Mouse (Mus musculus): Measurements from ENCODE around the gene Polr2i.
"Not testable (repeated sequence)": the region's sequence is repeated elsewhere in the genome, so short reads cannot be mapped to it uniquely, and the experiment has no call there.

Polr2i gene

GRCm38 (mm10) chr7:30231669-30232454 is at the start of gene Polr2i, which contains the start of gene Tbcb:
Polr2i (plus strand) TSS chr7:30231948.
Tbcb (minus strand) TSS chr7:30232272.
- DNase-seq (ENCODE audit: low spot score) = peak; percentile 97

- not testable (repeated sequence) for DNase-seq (ENCODE audit: low spot score)
Measured at GRCm38 (mm10) chr7:30183189-30183588, 48.6 kb upstream of the Polr2i start.

GRCm38 (mm10) chr7:30183879-30184289 is 47.9 kb upstream of the Polr2i start, which contains the start of gene Cox7a1:
Cox7a1 (plus strand) TSS chr7:30184144.
- peak; percentile 77 for DNase-seq (ENCODE audit: low spot score)

- DNase-seq (ENCODE audit: low spot score) = no peak
Measured at GRCm38 (mm10) chr7:30184641-30185348, 47.0 kb upstream of the Polr2i start.

GRCm38 (mm10) chr7:30188344-30189115 is 43.2 kb upstream of the Polr2i start:
- DNase-seq (ENCODE audit: low spot score) = no peak

GRCm38 (mm10) chr7:30189116-30189491 is 42.6 kb upstream of the Polr2i start:
- DNase-seq (ENCODE audit: low spot score) = no peak

- DNase-seq (ENCODE audit: low spot score) = no peak
Measured at GRCm38 (mm10) chr7:30192088-30192487, 39.7 kb upstream of the Polr2i start.

- no peak for DNase-seq (ENCODE audit: low spot score)
Measured at GRCm38 (mm10) chr7:30193013-30193412, 38.7 kb upstream of the Polr2i start.

GRCm38 (mm10) chr7:30193581-30194100 is 38.1 kb upstream of the Polr2i start:
- DNase-seq (ENCODE audit: low spot score) = peak; percentile 79

- no peak for DNase-seq (ENCODE audit: low spot score)
Measured at GRCm38 (mm10) chr7:30194101-30194831, 37.5 kb upstream of the Polr2i start.

- DNase-seq (ENCODE audit: low spot score) = peak; percentile 94
Measured at GRCm38 (mm10) chr7:30194884-30195283, 36.9 kb upstream of the Polr2i start.

- no peak for DNase-seq (ENCODE audit: low spot score)
Measured at GRCm38 (mm10) chr7:30195461-30195860, 36.3 kb upstream of the Polr2i start.

- DNase-seq (ENCODE audit: low spot score) = no peak
Measured at GRCm38 (mm10) chr7:30196171-30196570, 35.6 kb upstream of the Polr2i start.

GRCm38 (mm10) chr7:30197592-30198129 is 34.1 kb upstream of the Polr2i start:
- DNase-seq (ENCODE audit: low spot score) = no peak

GRCm38 (mm10) chr7:30198481-30198971 is 33.2 kb upstream of the Polr2i start, which contains the start of gene Capns1:
Capns1 (minus strand) TSS chr7:30198811.
- no peak for DNase-seq (ENCODE audit: low spot score)

GRCm38 (mm10) chr7:30199498-30200139 is 32.1 kb upstream of the Polr2i start:
- no peak for DNase-seq (ENCODE audit: low spot score)

- no peak for DNase-seq (ENCODE audit: low spot score)
Measured at GRCm38 (mm10) chr7:30200200-30200599, 31.5 kb upstream of the Polr2i start.

- DNase-seq (ENCODE audit: low spot score) = not testable (repeated sequence)
Measured at GRCm38 (mm10) chr7:30200661-30201060, 31.1 kb upstream of the Polr2i start.

- no peak for DNase-seq (ENCODE audit: low spot score)
Measured at GRCm38 (mm10) chr7:30202895-30203690, 28.7 kb upstream of the Polr2i start.

All from ovary, postnatal 36 days (tissue).